ENCODE assay signal across 30 mouse cellular contexts in the genomic region with DNA sequence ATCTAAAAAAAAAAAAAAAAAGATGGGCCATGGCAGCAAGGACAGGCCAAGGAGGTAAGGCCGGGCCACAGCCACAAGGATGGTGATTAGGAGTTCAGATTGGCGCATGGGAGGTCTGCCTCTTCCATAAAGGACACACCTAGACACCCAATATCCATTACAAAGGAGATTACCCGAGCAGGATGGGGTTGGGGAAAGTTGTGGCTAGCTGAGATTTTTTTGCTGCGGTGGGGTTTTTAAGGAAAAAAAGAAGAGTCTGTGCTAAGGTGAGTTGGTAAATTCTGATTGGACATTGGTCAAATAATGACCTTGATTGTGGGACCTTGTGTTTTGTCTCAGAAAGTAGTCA. TPM values are rescaled to one million over a fixed set of nuclear protein-coding genes. Genes with fewer than 3 reads are reported as not detected.
DNase-seq lines count a peak whose midpoint lies in the region; ATAC-seq and TF ChIP-seq lines count a peak whose summit lies in the region.
"Had no signal": no experiment of that assay in that cellular context is flagged by ENCODE, and none has a peak within 500 bp of the region (broad histone marks: within the 10 kb centered on the region; RNA-seq: fewer than 3 reads in every experiment).

No protein-coding gene starts in this region.

- H3K4me3 ChIP-seq in heart, embryonic 11.5 days (ENCODE audit: low read depth, low read length), result no peak overlapping the region
- H3K4me3 ChIP-seq in E14TG2a.4 (replicated peaks; ENCODE audit: low read length) (peak overlapping the region; percentile 57), ES-E14 (ENCODE audit: insufficient read depth in 1 of 2, low read depth in 1 of 2, low read length in 2 of 2, poor library complexity in 1 of 2, severe bottlenecking in 1 of 2) (peak overlapping the region; percentile 8 to 20)
- H3K4me3 ChIP-seq in bone marrow macrophage, adult 2 months (ENCODE audit: insufficient read depth, low read length), result no peak overlapping the region
- no peak overlapping the region for H3K4me3 ChIP-seq in kidney, embryonic 16.5 days (ENCODE audit: low read length)
- H3K4me3 ChIP-seq: embryonic facial prominence, embryonic 12.5 days; embryonic facial prominence, embryonic 15.5 days; gastrocnemius, adult 2 months; heart, adult 2 months; heart, embryonic 13.5 days had no signal

- no peak overlapping the region for H3K27ac ChIP-seq in heart, embryonic 11.5 days (ENCODE audit: low read depth, low read length)
- H3K27ac ChIP-seq in ES-E14 (ENCODE audit: insufficient read depth, low read depth, low read length, poor library complexity, severe bottlenecking), result peak overlapping the region; percentile 100
- H3K27ac ChIP-seq in bone marrow macrophage, adult 2 months (ENCODE audit: insufficient read depth, low read depth, low read length), result peak overlapping the region; percentile 93; the same call in 1 of the 2 replicates
- H3K27ac ChIP-seq in kidney, embryonic 16.5 days (ENCODE audit: low read length), result no peak overlapping the region
- H3K27ac ChIP-seq: embryonic facial prominence, embryonic 12.5 days; embryonic facial prominence, embryonic 15.5 days; gastrocnemius, adult 2 months; heart, adult 2 months; heart, embryonic 13.5 days; hindbrain, embryonic 14.5 days; hindbrain, postnatal 0 days had no signal

- TF ChIP-seq POLR2A in bone marrow macrophage, adult 2 months (IDR thresholded peaks at IDR 0.05; ENCODE audit: borderline replicate concordance, low read depth, low read length), result no peak

- no peak overlapping the region for H3K9ac ChIP-seq in heart, embryonic 11.5 days (ENCODE audit: low read depth, low read length)
- H3K9ac ChIP-seq in ES-E14 (ENCODE audit: insufficient read depth, low read depth, low read length, poor library complexity, severe bottlenecking), result peak overlapping the region; percentile 74; the same call in 1 of the 2 replicates
- H3K9ac ChIP-seq in kidney, embryonic 16.5 days (replicated peaks; ENCODE audit: low read length), result no peak overlapping the region
- H3K9ac ChIP-seq: embryonic facial prominence, embryonic 12.5 days; embryonic facial prominence, embryonic 15.5 days; forebrain, postnatal 0 days; heart, embryonic 13.5 days; hindbrain, embryonic 14.5 days had no signal

- WGBS in heart, embryonic 11.5 days (ENCODE audit: insufficient replicate concordance), result 81% methylated on average over 4 of the region's 4 CpGs
- 82% methylated on average over 4 of the region's 4 CpGs for WGBS in kidney, embryonic 16.5 days

- no peaks in the 10 kb centered on the region for H3K9me3 ChIP-seq in heart, embryonic 11.5 days (replicated peaks; ENCODE audit: control insufficient read depth, low read length)
- no peaks in the 10 kb centered on the region for H3K9me3 ChIP-seq in E14TG2a.4 (ENCODE audit: low read length)
- no peaks in the 10 kb centered on the region for H3K9me3 ChIP-seq in ES-E14 (ENCODE audit: control insufficient read depth, insufficient read depth, low read depth, low read length)
- no peaks in the 10 kb centered on the region for H3K9me3 ChIP-seq in kidney, embryonic 16.5 days (ENCODE audit: low read length)
- H3K9me3 ChIP-seq: embryonic facial prominence, embryonic 12.5 days; embryonic facial prominence, embryonic 15.5 days; heart, embryonic 13.5 days had no signal

- no peak overlapping the region for H3K4me2 ChIP-seq in heart, embryonic 11.5 days
- no peak overlapping the region for H3K4me2 ChIP-seq in kidney, embryonic 16.5 days (replicated peaks; ENCODE audit: low read depth, low read length)
- H3K4me2 ChIP-seq: embryonic facial prominence, embryonic 12.5 days; embryonic facial prominence, embryonic 15.5 days; heart, embryonic 13.5 days; hindbrain, embryonic 14.5 days had no signal

- H3K4me1 ChIP-seq in heart, embryonic 11.5 days (ENCODE audit: control insufficient read depth, insufficient read depth, low read length), result no peaks in the 10 kb centered on the region
- peaks cover 69% of the 10 kb centered on the region for H3K4me1 ChIP-seq in E14TG2a.4 (replicated peaks; ENCODE audit: low read depth, low read length)
- H3K4me1 ChIP-seq in ES-E14 (ENCODE audit: control insufficient read depth in 2 of 2, insufficient read depth in 2 of 2, low read length in 2 of 2, poor library complexity in 1 of 2), result peaks cover 9 to 18% of the 10 kb centered on the region in 2 experiments
- H3K4me1 ChIP-seq in bone marrow macrophage, adult 2 months (ENCODE audit: control insufficient read depth, insufficient read depth, low read length), result peaks cover 36% of the 10 kb centered on the region
- H3K4me1 ChIP-seq in kidney, embryonic 16.5 days (ENCODE audit: insufficient read depth, low read length), result no peaks in the 10 kb centered on the region
- H3K4me1 ChIP-seq: embryonic facial prominence, embryonic 12.5 days; embryonic facial prominence, embryonic 15.5 days; heart, embryonic 13.5 days had no signal

- in situ Hi-C loops in ES-E14 (cut with MboI; ENCODE audit: low sequenced_read_pairs in 2 of 2, unreplicated experiment in 2 of 2), result no loop called here

- no peak for ATAC-seq in heart, embryonic 11.5 days (replicated peaks; ENCODE audit: insufficient number of reproducible peaks, low FRiP score, low TSS enrichment)
- ATAC-seq in kidney, embryonic 16.5 days (ENCODE audit: low FRiP score, low TSS enrichment), result no peak
- ATAC-seq: activated CD4-positive, CD25-positive, alpha-beta regulatory T cell, adult 4 months; forebrain, embryonic 14.5 days; forebrain, postnatal 0 days; hindbrain, postnatal 0 days; inflammation-experienced regulatory T-cells, adult 6 months; intestine, embryonic 16.5 days; Patski had no signal

- H3K27me3 ChIP-seq in heart, embryonic 11.5 days (ENCODE audit: control insufficient read depth, insufficient read depth, low read length), result no peaks in the 10 kb centered on the region
- H3K27me3 ChIP-seq in E14TG2a.4 (ENCODE audit: insufficient read depth, low read length), result no peaks in the 10 kb centered on the region
- no peaks in the 10 kb centered on the region for H3K27me3 ChIP-seq in kidney, embryonic 16.5 days (ENCODE audit: insufficient read depth, low read length)
- H3K27me3 ChIP-seq: embryonic facial prominence, embryonic 12.5 days; embryonic facial prominence, embryonic 15.5 days; Patski had no signal

- intact Hi-C loops in gastrocnemius, postnatal 36 days (cut with DNase I), result no loop called here

- H3K36me3 ChIP-seq in heart, embryonic 11.5 days (ENCODE audit: control insufficient read depth, insufficient read depth, low read length), result no peaks in the 10 kb centered on the region
- H3K36me3 ChIP-seq in E14TG2a.4 (ENCODE audit: insufficient read depth, low read length) (peaks cover 19% of the 10 kb centered on the region), ES-E14 (ENCODE audit: control insufficient read depth, insufficient read depth, low read length, poor library complexity, severe bottlenecking) (peaks cover 4% of the 10 kb centered on the region; the same call in 1 of the 2 replicates)
- H3K36me3 ChIP-seq in kidney, embryonic 16.5 days (ENCODE audit: insufficient read depth, low read length), result no peaks in the 10 kb centered on the region
- H3K36me3 ChIP-seq: embryonic facial prominence, embryonic 15.5 days; G1E; heart, embryonic 13.5 days had no signal

- no peak for TF ChIP-seq CTCF in E14TG2a.4 (conservative IDR thresholded peaks at IDR 0.05; ENCODE audit: low read length)
- TF ChIP-seq CTCF in bone marrow macrophage, adult 2 months (IDR thresholded peaks at IDR 0.05; ENCODE audit: low read depth, low read length), result no peak

- peak; percentile 59 for DNase-seq in heart, adult 11 months
- DNase-seq in ES-E14 (ENCODE audit: low read depth, low spot score), result peak; percentile 88
- no peak for DNase-seq in spleen, postnatal 14 days (ENCODE audit: low spot score in 2 of 2)
- DNase-seq in gastrocnemius, postnatal 36 days, result no peak
- DNase-seq: adrenal gland, adult 8-10 months; adrenal gland, postnatal 25 days; cerebellum, adult 18-20 months; cerebellum, adult 9-10 months; cerebellum, postnatal 14 days; forebrain, postnatal 0 days; gastrocnemius, adult 2 months; gastrocnemius, postnatal 14 days; heart, adult 2 months; heart, postnatal 14 days; heart, postnatal 4 days had no signal

TF ChIP-seq in ES-E14, 5 proteins besides CTCF, POLR2A, EP300 and RAD21:
- no peak for TF ChIP-seq HCFC1 (IDR thresholded peaks at IDR 0.05; ENCODE audit: borderline replicate concordance, insufficient read depth, low read length)
- TF ChIP-seq ZNF384 (IDR thresholded peaks at IDR 0.05; ENCODE audit: low read depth, low read length), result peak; percentile 92
- TF ChIP-seq ZC3H11A (IDR thresholded peaks at IDR 0.05; ENCODE audit: borderline replicate concordance, low read depth, low read length), result no peak
- peak; percentile 83 for TF ChIP-seq MAFK (IDR thresholded peaks at IDR 0.05; ENCODE audit: insufficient read depth, low read depth, low read length)
- TF ChIP-seq CHD2 (IDR thresholded peaks at IDR 0.05; ENCODE audit: low read depth, low read length), result no peak; the same call in 1 of the 2 replicates

RNA-seq across cellular contexts. Expression of a gene that starts 25.2 kb away (rescaled TPM):
- 27.1 and 31.5 TPM in 2 replicates for polyA plus RNA-seq in heart, embryonic 11.5 days (2014; fragmentation: Nextera tagmentation; extraction: Ambion mirVana)
- total RNA-seq in ES-E14 (2012; rRNA removed), result 74.6 and 87.1 TPM in 2 replicates
- polyA plus RNA-seq in bone marrow macrophage, adult 2 months (2012; ENCODE audit: insufficient read depth, insufficient read length, missing spikeins), result 86.0 and 97.0 TPM in 2 replicates
- total RNA-seq in gastrocnemius, postnatal 36 days (2021), result 1 to 10 TPM; 5.8 to 6.0 TPM
- 90.4 and 93.7 TPM in 2 replicates for polyA plus RNA-seq in kidney, embryonic 16.5 days (2015; fragmentation: Nextera tagmentation; extraction: Ambion mirVana)

Comparison
In these comparisons a context has a peak if more than half of its experiments do, and no peak if none do; other contexts are left out.
1. DNase-seq: peak in heart, adult 11 months (single experiment) and ES-E14 (single experiment); none in spleen, postnatal 14 days (0 of 2) and gastrocnemius, postnatal 36 days (0 of 2).
2. H3K27ac ChIP-seq: peak in ES-E14 (single experiment) and bone marrow macrophage, adult 2 months (single experiment); none in heart, embryonic 11.5 days (single experiment) and kidney, embryonic 16.5 days (single experiment).
3. H3K4me3 ChIP-seq: peak in E14TG2a.4 (single experiment) and ES-E14 (2 of 2); none in heart, embryonic 11.5 days (single experiment), bone marrow macrophage, adult 2 months (single experiment) and kidney, embryonic 16.5 days (single experiment).